Mouse (Mus musculus) testis, adult 2 months (tissue): ENCODE measurements at regions not wholly inside any gene's neighbourhood (a gene's known extent, or its start where the extent isn't known, plus 50 kb on each side); places are given as distances from the start of the nearest gene placed in this dataset.

Experiments
- CTCF ChIP-seq: fragments of 200-500 bp; IDR thresholded peaks from 2 replicates; pipeline ENCODE4 v1.5.1; 2012; ENCODE audit warnings: low read depth, mild to moderate bottlenecking, inconsistent platforms, low read length, moderate library complexity; ENCODE audit not compliant: control insufficient read depth, insufficient read depth, insufficient replicate concordance
- POLR2A ChIP-seq: fragments of 200-500 bp; IDR thresholded peaks from 2 replicates; pipeline ENCODE4 v1.6.1; 2012; ENCODE audit warnings: low read depth, mild to moderate bottlenecking, inconsistent platforms, low read length, moderate library complexity; ENCODE audit not compliant: control insufficient read depth

GRCm38 (mm10) chr13:99097606-99098545 is 86.7 kb upstream of the Zfp366 start:
- TF ChIP-seq CTCF (no peak), POLR2A (no peak)
